ENCODE assay signal across 18 mouse cellular contexts in the genomic region with DNA sequence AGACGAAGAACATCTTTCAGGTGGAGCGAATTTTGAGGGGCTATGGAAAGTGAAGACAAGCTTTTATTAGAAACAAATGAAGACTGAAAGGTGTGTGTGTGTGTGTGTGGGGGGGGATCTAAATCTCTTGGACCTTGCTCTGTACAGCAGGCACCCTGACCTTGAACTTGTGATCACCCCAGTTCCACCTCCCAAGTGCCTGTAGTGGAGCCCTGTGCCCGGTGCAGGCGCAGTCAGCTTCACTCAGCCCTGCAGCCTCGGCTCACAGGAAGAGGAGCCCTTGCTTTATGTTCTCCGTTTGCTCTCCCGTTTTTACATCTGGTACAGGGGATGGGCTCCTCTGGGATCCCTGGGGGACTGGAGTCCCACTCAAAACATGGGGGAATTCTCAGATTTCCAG.
"Had no signal": no experiment of that assay in that cellular context is flagged by ENCODE, and none has a peak within 500 bp of the region (broad histone marks: within the 10 kb centered on the region; RNA-seq: fewer than 3 reads in every experiment).

No protein-coding gene starts in this region.

- DNase-seq: lung, adult 18-20 months; lung, embryonic 14.5 days; lung, postnatal 10 days; lung, postnatal 4 days; retina, postnatal 1 day; right cerebral cortex, adult 18-20 months; right cerebral cortex, postnatal 25 days; right cerebral cortex, postnatal 4 days; spleen, adult 18-20 months; thymus, adult 18-20 months; thymus, postnatal 14 days; thymus, postnatal 36 days had no signal

- H3K9me3 ChIP-seq: midbrain, embryonic 13.5 days; midbrain, embryonic 15.5 days; neural tube, embryonic 13.5 days; neural tube, embryonic 15.5 days had no signal

- H3K27me3 ChIP-seq: midbrain, embryonic 13.5 days; midbrain, embryonic 15.5 days; neural tube, embryonic 13.5 days; neural tube, embryonic 15.5 days had no signal

- H3K9ac ChIP-seq: lung, embryonic 14.5 days; midbrain, embryonic 13.5 days; midbrain, embryonic 15.5 days; neural tube, embryonic 13.5 days; neural tube, embryonic 15.5 days had no signal

- H3K36me3 ChIP-seq: midbrain, embryonic 13.5 days; midbrain, embryonic 15.5 days; neural tube, embryonic 13.5 days; neural tube, embryonic 15.5 days had no signal

- ATAC-seq: midbrain, embryonic 13.5 days; midbrain, embryonic 15.5 days had no signal

- H3K4me2 ChIP-seq: lung, embryonic 14.5 days; midbrain, embryonic 11.5 days; midbrain, embryonic 13.5 days; midbrain, embryonic 15.5 days; neural tube, embryonic 13.5 days; neural tube, embryonic 15.5 days had no signal

- H3K4me3 ChIP-seq: midbrain, embryonic 13.5 days; midbrain, embryonic 15.5 days; myocyte; neural tube, embryonic 13.5 days; neural tube, embryonic 15.5 days had no signal

- H3K27ac ChIP-seq: midbrain, embryonic 13.5 days; midbrain, embryonic 15.5 days; neural tube, embryonic 13.5 days; neural tube, embryonic 15.5 days had no signal
